ENCODE assay signal across 8 mouse cellular contexts in genomic region chr19:47137051-47137581, GRCm38 (mm10). TPM values are rescaled to one million over a fixed set of nuclear protein-coding genes. Genes with fewer than 3 reads are reported as not detected.
DNase-seq lines count a peak whose midpoint lies in the region; ATAC-seq and TF ChIP-seq lines count a peak whose summit lies in the region.

No protein-coding gene starts in this region.

- peak overlapping the region; percentile 86 for H3K27ac ChIP-seq in left cerebral cortex, adult 2 months
- H3K27ac ChIP-seq in intestine, embryonic 14.5 days (ENCODE audit: low read depth) = peak overlapping the region; percentile 89
- H3K27ac ChIP-seq in limb, embryonic 11.5 days (replicated peaks; ENCODE audit: low read depth, low read length) = no peak overlapping the region
- H3K27ac ChIP-seq in midbrain, embryonic 11.5 days (ENCODE audit: low read depth, low read length) = no peak overlapping the region
- H3K27ac ChIP-seq in stomach, postnatal 0 days (replicated peaks) = peak overlapping the region; percentile 93

- peak overlapping the region; percentile 70 for H3K9ac ChIP-seq in intestine, embryonic 14.5 days (ENCODE audit: low read length)
- H3K9ac ChIP-seq in limb, embryonic 11.5 days (ENCODE audit: low read length) = no peak overlapping the region; the same call in 1 of the 2 replicates
- H3K9ac ChIP-seq in midbrain, embryonic 11.5 days (ENCODE audit: low read length) = peak overlapping the region; percentile 53; the same call in 1 of the 2 replicates
- H3K9ac ChIP-seq in stomach, postnatal 0 days (ENCODE audit: low read length) = peak overlapping the region; percentile 76

- H3K27me3 ChIP-seq in intestine, embryonic 14.5 days (replicated peaks; ENCODE audit: control insufficient read depth, insufficient read depth, low read length) = no peaks in the 10 kb centered on the region
- 0 out of 2 replicates have a peak, but pooled peaks cover 3% of the 10 kb centered on the region for H3K27me3 ChIP-seq in limb, embryonic 11.5 days (ENCODE audit: control insufficient read depth, insufficient read depth, low read length)
- H3K27me3 ChIP-seq in midbrain, embryonic 11.5 days (ENCODE audit: control insufficient read depth, insufficient read depth, low read length) = no peaks in the 10 kb centered on the region
- no peaks in the 10 kb centered on the region for H3K27me3 ChIP-seq in stomach, postnatal 0 days (ENCODE audit: control insufficient read depth, insufficient read depth, low read length)

- DNase-seq in left cerebral cortex, adult 2 months (ENCODE audit: extremely low spot score in 1 of 2, low spot score in 2 of 2) = peak; percentile 31 to 48
- DNase-seq in left cerebral cortex, adult 11 months (ENCODE audit: low spot score) = no peak
- DNase-seq in cerebellum, adult 18-20 months = peak; percentile 30 to 46
- peak; percentile 71 for DNase-seq in gastrocnemius, postnatal 25 days
- peak; percentile 65 for DNase-seq in intestine, embryonic 14.5 days (ENCODE audit: low spot score)
- DNase-seq in limb, embryonic 11.5 days (ENCODE audit: low spot score) = peak; percentile 39
- DNase-seq in midbrain, embryonic 11.5 days (ENCODE audit: low spot score, missing footprints) = no peak
- DNase-seq in stomach, postnatal 0 days (ENCODE audit: low spot score) = peak; percentile 60

- 17% methylated on average over 6 of the region's 6 CpGs for WGBS in intestine, embryonic 14.5 days
- 42% methylated on average over 6 of the region's 6 CpGs for WGBS in limb, embryonic 11.5 days
- 60% methylated on average over 6 of the region's 6 CpGs for WGBS in midbrain, embryonic 11.5 days
- WGBS in stomach, postnatal 0 days = 14% methylated on average over 4 of the region's 6 CpGs

- peak overlapping the region; percentile 64 for H3K4me3 ChIP-seq in left cerebral cortex, adult 2 months
- H3K4me3 ChIP-seq in intestine, embryonic 14.5 days (ENCODE audit: low read depth, low read length) = peak overlapping the region; percentile 45
- H3K4me3 ChIP-seq in limb, embryonic 11.5 days (ENCODE audit: low read depth, low read length) = peak overlapping the region; percentile 28
- H3K4me3 ChIP-seq in midbrain, embryonic 11.5 days (ENCODE audit: low read depth, low read length) = no peak overlapping the region
- H3K4me3 ChIP-seq in stomach, postnatal 0 days (ENCODE audit: low read depth, low read length) = peak overlapping the region; percentile 51

- TF ChIP-seq EP300 in stomach, postnatal 0 days (optimal IDR thresholded peaks at IDR 0.05) = no peak

- peak; percentile 30 for ATAC-seq in intestine, embryonic 14.5 days (replicated peaks; ENCODE audit: low FRiP score, low TSS enrichment, low read depth)
- no peak for ATAC-seq in limb, embryonic 11.5 days (ENCODE audit: insufficient number of reproducible peaks, low FRiP score, low TSS enrichment, low read depth)
- peak; percentile 30; the same call in 1 of the 2 replicates for ATAC-seq in midbrain, embryonic 11.5 days (ENCODE audit: low FRiP score)
- peak; percentile 39; the same call in 1 of the 2 replicates for ATAC-seq in stomach, postnatal 0 days (ENCODE audit: low FRiP score, low TSS enrichment)

- no peak for TF ChIP-seq CTCF in left cerebral cortex, adult 2 months (IDR thresholded peaks at IDR 0.05)
- TF ChIP-seq CTCF in stomach, postnatal 0 days (IDR thresholded peaks at IDR 0.05; ENCODE audit: low read depth) = no peak

- peaks cover 19% of the 10 kb centered on the region for H3K4me1 ChIP-seq in intestine, embryonic 14.5 days (replicated peaks; ENCODE audit: control insufficient read depth, insufficient read depth, low read length)
- peaks cover 15% of the 10 kb centered on the region for H3K4me1 ChIP-seq in limb, embryonic 11.5 days (ENCODE audit: control insufficient read depth, insufficient read depth, low read length)
- H3K4me1 ChIP-seq in midbrain, embryonic 11.5 days (ENCODE audit: control insufficient read depth, insufficient read depth, low read length) = peaks cover 5% of the 10 kb centered on the region
- 0 out of 2 replicates have a peak, but pooled peaks cover 4% of the 10 kb centered on the region for H3K4me1 ChIP-seq in stomach, postnatal 0 days (replicated peaks; ENCODE audit: control insufficient read depth, insufficient read depth)

- H3K4me2 ChIP-seq in intestine, embryonic 14.5 days (ENCODE audit: low read length) = peak overlapping the region; percentile 76
- H3K4me2 ChIP-seq in limb, embryonic 11.5 days (ENCODE audit: low read depth, severe bottlenecking) = peak overlapping the region; percentile 46
- H3K4me2 ChIP-seq in midbrain, embryonic 11.5 days = peak overlapping the region; percentile 36; the same call in 1 of the 2 replicates
- peak overlapping the region; percentile 58 for H3K4me2 ChIP-seq in stomach, postnatal 0 days (replicated peaks; ENCODE audit: low read depth)

- peaks cover 26% of the 10 kb centered on the region for H3K36me3 ChIP-seq in intestine, embryonic 14.5 days (ENCODE audit: control insufficient read depth, insufficient read depth, low read length)
- H3K36me3 ChIP-seq in limb, embryonic 11.5 days (ENCODE audit: control insufficient read depth, insufficient read depth, low read length) = peaks cover 3% of the 10 kb centered on the region
- H3K36me3 ChIP-seq in midbrain, embryonic 11.5 days (ENCODE audit: control insufficient read depth, insufficient read depth, low read length) = 0 out of 2 replicates have a peak, but pooled peaks cover 2% of the 10 kb centered on the region
- H3K36me3 ChIP-seq in stomach, postnatal 0 days (ENCODE audit: control insufficient read depth, insufficient read depth, low read length) = 0 out of 2 replicates have a peak, but pooled peaks cover 7% of the 10 kb centered on the region

- intact Hi-C loops in left cerebral cortex, adult 2 months (cut with DNase I) = no loop called here

- H3K9me3 ChIP-seq in intestine, embryonic 14.5 days (ENCODE audit: control insufficient read depth, low read length) = no peaks in the 10 kb centered on the region
- H3K9me3 ChIP-seq in limb, embryonic 11.5 days (ENCODE audit: control insufficient read depth, low read length) = no peaks in the 10 kb centered on the region
- H3K9me3 ChIP-seq in midbrain, embryonic 11.5 days (ENCODE audit: control insufficient read depth, low read length) = no peaks in the 10 kb centered on the region
- no peaks in the 10 kb centered on the region for H3K9me3 ChIP-seq in stomach, postnatal 0 days (ENCODE audit: control insufficient read depth, low read length)

RNA-seq across cellular contexts. Expression of gene Calhm2, which starts 1.0 kb away (rescaled TPM):
- total RNA-seq in left cerebral cortex, adult 2 months (2021) = 1 to 10 TPM; 8.1 to 8.2 TPM
- 1 to 10 TPM; 1.9 to 2.2 TPM for total RNA-seq in gastrocnemius, postnatal 25 days (2021)
- polyA plus RNA-seq in intestine, embryonic 14.5 days (2014; fragmentation: Nextera tagmentation; extraction: Ambion mirVana) = 2.5 and 3.1 TPM in 2 replicates
- polyA plus RNA-seq in limb, embryonic 11.5 days (2014; fragmentation: Nextera tagmentation; extraction: Ambion mirVana) = 1.1 and 1.6 TPM in 2 replicates
- 0.37 and 0.90 TPM in 2 replicates for polyA plus RNA-seq in midbrain, embryonic 11.5 days (2014; fragmentation: Nextera tagmentation; extraction: Ambion mirVana)
- 3.9 and 4.3 TPM in 2 replicates for polyA plus RNA-seq in stomach, postnatal 0 days (2015; fragmentation: Nextera tagmentation; extraction: Ambion mirVana)

RNA-seq across cellular contexts. Expression of gene Calhm1, which starts 6.9 kb away (rescaled TPM):
- total RNA-seq in left cerebral cortex, adult 2 months (2021) = not detected
- total RNA-seq in gastrocnemius, postnatal 25 days (2021) = not detected
- polyA plus RNA-seq in intestine, embryonic 14.5 days (2014; fragmentation: Nextera tagmentation; extraction: Ambion mirVana) = not detected in 2 replicates
- polyA plus RNA-seq in limb, embryonic 11.5 days (2014; fragmentation: Nextera tagmentation; extraction: Ambion mirVana) = not detected in 2 replicates
- polyA plus RNA-seq in midbrain, embryonic 11.5 days (2014; fragmentation: Nextera tagmentation; extraction: Ambion mirVana) = not detected in 2 replicates
- polyA plus RNA-seq in stomach, postnatal 0 days (2015; fragmentation: Nextera tagmentation; extraction: Ambion mirVana) = not detected in 2 replicates

RNA-seq across cellular contexts. Expression of gene Calhm3, which starts 20.4 kb away (rescaled TPM):
- total RNA-seq in left cerebral cortex, adult 2 months (2021) = not detected
- not detected for total RNA-seq in gastrocnemius, postnatal 25 days (2021)
- not detected in 2 replicates for polyA plus RNA-seq in intestine, embryonic 14.5 days (2014; fragmentation: Nextera tagmentation; extraction: Ambion mirVana)
- polyA plus RNA-seq in limb, embryonic 11.5 days (2014; fragmentation: Nextera tagmentation; extraction: Ambion mirVana) = not detected in 2 replicates
- polyA plus RNA-seq in midbrain, embryonic 11.5 days (2014; fragmentation: Nextera tagmentation; extraction: Ambion mirVana) = not detected in 2 replicates
- not detected in 2 replicates for polyA plus RNA-seq in stomach, postnatal 0 days (2015; fragmentation: Nextera tagmentation; extraction: Ambion mirVana)

RNA-seq across cellular contexts. Expression of gene Neurl1a, which starts 41.5 kb away (rescaled TPM):
- total RNA-seq in left cerebral cortex, adult 2 months (2021) = 100 to 1,000 TPM; 178 to 194 TPM
- 100 to 1,000 TPM in 1 of 2 experiments, 10 to 100 TPM in 1; 98.2 to 105 TPM for total RNA-seq in gastrocnemius, postnatal 25 days (2021)
- polyA plus RNA-seq in intestine, embryonic 14.5 days (2014; fragmentation: Nextera tagmentation; extraction: Ambion mirVana) = 8.6 and 9.1 TPM in 2 replicates
- 5.0 and 6.1 TPM in 2 replicates for polyA plus RNA-seq in limb, embryonic 11.5 days (2014; fragmentation: Nextera tagmentation; extraction: Ambion mirVana)
- polyA plus RNA-seq in midbrain, embryonic 11.5 days (2014; fragmentation: Nextera tagmentation; extraction: Ambion mirVana) = 2.9 and 4.0 TPM in 2 replicates
- polyA plus RNA-seq in stomach, postnatal 0 days (2015; fragmentation: Nextera tagmentation; extraction: Ambion mirVana) = 3.9 TPM in 2 replicates

RNA-seq across cellular contexts. Expression of gene Pdcd11, which starts 46.5 kb away (rescaled TPM):
- total RNA-seq in left cerebral cortex, adult 2 months (2021) = 10 to 100 TPM; 15.6 to 16.4 TPM
- 1 to 10 TPM; 6.9 to 7.3 TPM for total RNA-seq in gastrocnemius, postnatal 25 days (2021)
- polyA plus RNA-seq in intestine, embryonic 14.5 days (2014; fragmentation: Nextera tagmentation; extraction: Ambion mirVana) = 11.7 and 12.6 TPM in 2 replicates
- 11.0 and 13.1 TPM in 2 replicates for polyA plus RNA-seq in limb, embryonic 11.5 days (2014; fragmentation: Nextera tagmentation; extraction: Ambion mirVana)
- polyA plus RNA-seq in midbrain, embryonic 11.5 days (2014; fragmentation: Nextera tagmentation; extraction: Ambion mirVana) = 9.1 and 9.7 TPM in 2 replicates
- 4.2 TPM in 2 replicates for polyA plus RNA-seq in stomach, postnatal 0 days (2015; fragmentation: Nextera tagmentation; extraction: Ambion mirVana)

Comparison
In these comparisons a context has a peak if more than half of its experiments do, and no peak if none do; other contexts are left out.
1. DNase-seq: peak in left cerebral cortex, adult 2 months (2 of 2), cerebellum, adult 18-20 months (2 of 2), gastrocnemius, postnatal 25 days (single experiment), intestine, embryonic 14.5 days (single experiment), limb, embryonic 11.5 days (single experiment) and stomach, postnatal 0 days (single experiment); none in left cerebral cortex, adult 11 months (single experiment) and midbrain, embryonic 11.5 days (single experiment).
2. H3K27ac ChIP-seq: peak in left cerebral cortex, adult 2 months (single experiment), intestine, embryonic 14.5 days (single experiment) and stomach, postnatal 0 days (single experiment); none in limb, embryonic 11.5 days (single experiment) and midbrain, embryonic 11.5 days (single experiment).
3. Peak in every context shown above with its lines, with median percentiles within 50 percentile points of each other: H3K4me2 ChIP-seq.